Mouse (Mus musculus) megakaryocyte, adult 5-6 weeks (primary cell): ENCODE measurements at regions not wholly inside any gene's neighbourhood (a gene's known extent, or its start where the extent isn't known, plus 50 kb on each side); places are given as distances from the start of the nearest gene placed in this dataset.
"Not testable (repeated sequence)": the region's sequence is repeated elsewhere in the genome, so short reads cannot be mapped to it uniquely, and the experiment has no call there.

Experiments
- ATAC-seq: 2 replicates; pipeline ENCODE4 v1.8.0; 2016; ENCODE audit warnings: mild to moderate bottlenecking, inconsistent platforms; ENCODE audit not compliant: poor library complexity, severe bottlenecking

- ATAC-seq = not testable (repeated sequence)
Measured at GRCm38 (mm10) chr6:37815218-37815617, 55.4 kb upstream of the Trim24 start.
